Mouse (Mus musculus) hematopoietic multipotent progenitor cell, adult 10-12 weeks (in vitro differentiated cells): ENCODE data around the gene Acad11. TPM values are rescaled to one million over a fixed set of nuclear protein-coding genes. Genes with fewer than 3 reads are reported as not detected.

ENCODE experiments used
- polyA plus RNA-seq: library from polyadenylated mRNA; stranded (reverse); fragments of >175 nt; gene quantifications from 2 replicates; pipeline ENCODE4 v1.2.3, GENCODE M21; 2012; ENCODE audit warnings: low replicate concordance

Acad11 gene
- polyA plus RNA-seq, result 1.3 and 9.5 TPM in 2 replicates

GRCm38 (mm10) chr9:104063244-104063961 is at the start of gene Acad11:
TSS of gene Acad11 (plus strand) at chr9:104063377.

GRCm38 (mm10) chr9:104040362-104040761 is 22.8 kb upstream of the Acad11 start, which contains the start of gene Gm28305:
TSS of gene Gm28305 (plus strand) at chr9:104040662.

GRCm38 (mm10) chr9:104062430-104063243 is 540 bp upstream of the Acad11 start, which contains the start of gene Uba5:
TSS of gene Uba5 (minus strand) at chr9:104063134.

GRCm38 (mm10) chr9:104126833-104127232 is 63.7 kb downstream of the Acad11 start, which contains the start of gene Ackr4:
TSS of gene Ackr4 (minus strand) at chr9:104126933.

Other genes with a start within 250 kb of the Acad11 start
- 0.77 and 0.91 TPM in 2 replicates for gene Nphp3, start 60.8 kb upstream of the Acad11 start, polyA plus RNA-seq
- not detected in 2 replicates for gene Gm28305, start 22.7 kb upstream of the Acad11 start, polyA plus RNA-seq
- 7.8 and 8.7 TPM in 2 replicates for gene Uba5, start 243 bp upstream of the Acad11 start, polyA plus RNA-seq
- 0.08 TPM in 1 of 2 replicates, not detected in the other for gene Ackr4, start 63.6 kb downstream of the Acad11 start, polyA plus RNA-seq
- 38.6 and 69.3 TPM in 2 replicates for gene Dnajc13, start 199.6 kb downstream of the Acad11 start, polyA plus RNA-seq